Mouse (Mus musculus) ES-E14 (cell line): ENCODE results near the gene Emx1. TPM values are rescaled to one million over a fixed set of nuclear protein-coding genes. Genes with fewer than 3 reads are reported as not detected.

Experiments
- DNase-seq: peaks from one replicate; pipeline ENCODE4 v3.0.0-alpha.2; 2013; ENCODE audit warnings: low read depth, low spot score
- H3K27ac ChIP-seq: 2 replicates; pipeline ENCODE4 v1.5.1; 2012; ENCODE audit warnings: low read depth, mild to moderate bottlenecking, low read length, moderate library complexity, mixed read lengths; ENCODE audit not compliant: poor library complexity, insufficient read depth, severe bottlenecking
- H3K36me3 ChIP-seq: 2 replicates; pipeline ENCODE4 v1.6.1; 2012; ENCODE audit warnings: mild to moderate bottlenecking, low read length, moderate library complexity, mixed read lengths; ENCODE audit not compliant: control insufficient read depth, poor library complexity, insufficient read depth, severe bottlenecking
- H3K4me1 ChIP-seq, 2 experiments: fragments of 150-350 bp in 1 of 2; sonication (generic) in 1 of 2; 2 replicates each; pipeline ENCODE4 v1.6.1; 2012; ENCODE audit warnings: low read length in 2 of 2, mild to moderate bottlenecking in 1 of 2, mixed read lengths in 1 of 2; ENCODE audit not compliant: control insufficient read depth in 2 of 2, insufficient read depth in 2 of 2, poor library complexity in 1 of 2
- H3K4me3 ChIP-seq, 2 experiments: fragments of 150-350 bp in 1 of 2; sonication (generic) in 1 of 2; 2 replicates each; pipeline ENCODE4 v1.5.1; 2012; ENCODE audit warnings: low read length in 2 of 2, low read depth in 1 of 2, mild to moderate bottlenecking in 1 of 2, mixed read lengths in 1 of 2; ENCODE audit not compliant: insufficient read depth in 1 of 2, poor library complexity in 1 of 2, severe bottlenecking in 1 of 2
- H3K9ac ChIP-seq: 2 replicates; pipeline ENCODE4 v1.6.1; 2012; ENCODE audit warnings: low read depth, mild to moderate bottlenecking, low read length, mixed read lengths; ENCODE audit not compliant: poor library complexity, insufficient read depth, severe bottlenecking
- H3K9me3 ChIP-seq: fragments of 150-350 bp; sonication (generic); 2 replicates; pipeline ENCODE4 v1.6.1; 2012; ENCODE audit warnings: low read depth, mild to moderate bottlenecking, low read length; ENCODE audit not compliant: control insufficient read depth, insufficient read depth
- CHD2 ChIP-seq: IDR thresholded peaks from 2 replicates; pipeline ENCODE4 v1.6.1; 2014; ENCODE audit warnings: mild to moderate bottlenecking, low read depth, low read length, inconsistent platforms
- HCFC1 ChIP-seq: IDR thresholded peaks from 2 replicates; pipeline ENCODE4 v1.6.1; 2012; ENCODE audit warnings: low read length, inconsistent platforms, borderline replicate concordance; ENCODE audit not compliant: insufficient read depth
- MAFK ChIP-seq: IDR thresholded peaks from 2 replicates; pipeline ENCODE4 v1.6.1; 2014; ENCODE audit warnings: mild to moderate bottlenecking, low read depth, low read length, inconsistent platforms; ENCODE audit not compliant: insufficient read depth
- ZC3H11A ChIP-seq: IDR thresholded peaks from 2 replicates; pipeline ENCODE4 v1.6.1; 2012; ENCODE audit warnings: low read depth, mild to moderate bottlenecking, inconsistent platforms, low read length, borderline replicate concordance
- ZNF384 ChIP-seq: IDR thresholded peaks from 2 replicates; pipeline ENCODE4 v1.6.1; 2012; ENCODE audit warnings: low read depth, low read length, inconsistent platforms
- in situ Hi-C, 2 experiments: fragments of 600-800 bp; cut with MboI; formaldehyde crosslinking; loops; one replicate each; pipeline ENCODE4 v1.15.1; 2025; ENCODE audit warnings: low sequenced_read_pairs in 2 of 2, inconsistent platforms in 1 of 2; ENCODE audit not compliant: unreplicated experiment in 2 of 2
- total RNA-seq: library from RNA; depleted of rRNA; stranded (reverse); fragments of 300-350 nt; gene quantifications from 2 replicates; pipeline ENCODE4 v1.2.3, GENCODE M21; 2012

The Emx1 gene
- total RNA-seq, 1 experiment: not detected

GRCm38 (mm10) chr6:85237001-85237400 is 49.8 kb downstream of the Emx1 start:
- H3K4me3 ChIP-seq: no peak overlapping the region
- H3K36me3 ChIP-seq: no peaks in the 10 kb centered on the region
- in situ Hi-C loops: no loop called here
- H3K9me3 ChIP-seq: no peaks in the 10 kb centered on the region
- DNase-seq: peak; percentile 56
- H3K4me1 ChIP-seq: peaks cover 14 to 32% of the 10 kb centered on the region in 2 experiments
- no peak overlapping the region for H3K27ac ChIP-seq
- no peak overlapping the region for H3K9ac ChIP-seq
- TF ChIP-seq CHD2: no peak
- no peak for TF ChIP-seq HCFC1
- no peak for TF ChIP-seq ZC3H11A
- TF ChIP-seq MAFK: no peak
- TF ChIP-seq ZNF384: no peak

- in situ Hi-C loops: no loop called here
- no peak for DNase-seq
- TF ChIP-seq MAFK (no peak), HCFC1 (no peak), ZNF384 (no peak), ZC3H11A (no peak), CHD2 (no peak)
- no peak overlapping the region for H3K27ac ChIP-seq
- H3K4me1 ChIP-seq: peaks cover 11 to 24% of the 10 kb centered on the region in 2 experiments
- H3K9ac ChIP-seq: no peak overlapping the region
- H3K9me3 ChIP-seq: no peaks in the 10 kb centered on the region
- no peaks in the 10 kb centered on the region for H3K36me3 ChIP-seq
- no peak overlapping the region for H3K4me3 ChIP-seq
These were observed 50.5 kb downstream of the Emx1 start for GRCm38 (mm10) chr6:85237595-85238337.

GRCm38 (mm10) chr6:85239044-85239489 is 51.8 kb downstream of the Emx1 start:
- Histone ChIP-seq H3K4me1 (peaks cover 6 to 16% of the 10 kb centered on the region in 2 experiments), H3K9me3 (no peaks in the 10 kb centered on the region), H3K36me3 (no peaks in the 10 kb centered on the region), H3K4me3 (no peak overlapping the region), H3K27ac (no peak overlapping the region), H3K9ac (no peak overlapping the region)
- TF ChIP-seq ZNF384: no peak
- no peak for TF ChIP-seq MAFK
- no peak for TF ChIP-seq CHD2
- no peak for TF ChIP-seq ZC3H11A
- TF ChIP-seq HCFC1: no peak
- in situ Hi-C loops: no loop called here
- peak; percentile 66 for DNase-seq

GRCm38 (mm10) chr6:85249821-85250220 is 62.6 kb downstream of the Emx1 start:
- TF ChIP-seq ZNF384: no peak
- TF ChIP-seq HCFC1: no peak
- no peak for TF ChIP-seq ZC3H11A
- TF ChIP-seq MAFK: no peak
- no peak for TF ChIP-seq CHD2
- no peaks in the 10 kb centered on the region for H3K9me3 ChIP-seq
- H3K4me1 ChIP-seq: peaks cover 0 to 10% of the 10 kb centered on the region in 2 experiments; a peak in 2 of 4 replicates
- H3K9ac ChIP-seq: no peak overlapping the region
- H3K36me3 ChIP-seq: no peaks in the 10 kb centered on the region
- H3K27ac ChIP-seq: no peak overlapping the region
- no peak for DNase-seq
- in situ Hi-C loops: no loop called here
- H3K4me3 ChIP-seq: no peak overlapping the region
